Mouse (Mus musculus) C2C12 (cell line): ENCODE data around the gene Nt5c2. TPM values are rescaled to one million over a fixed set of nuclear protein-coding genes. Genes with fewer than 3 reads are reported as not detected.

Source experiments
- H3K27me3 ChIP-seq: one replicate; pipeline ENCODE4 v1.6.1; 2011; ENCODE audit not compliant: control insufficient read depth, insufficient read depth, insufficient read length
- H3K36me3 ChIP-seq: one replicate; pipeline ENCODE4 v1.6.1; 2011; ENCODE audit not compliant: control insufficient read depth, insufficient read depth
- H3K4me3 ChIP-seq: one replicate; pipeline ENCODE4 v1.5.1; 2011; ENCODE audit warnings: mild to moderate bottlenecking, control low read depth; ENCODE audit not compliant: poor library complexity, insufficient read depth, severe bottlenecking
- H3K79me2 ChIP-seq: one replicate; pipeline ENCODE4 v1.6.1; 2011; ENCODE audit not compliant: control insufficient read depth, insufficient read depth
- H3K79me3 ChIP-seq: one replicate; pipeline ENCODE4 v1.6.1; 2011; ENCODE audit warnings: low read depth, control low read depth
- H3ac ChIP-seq: one replicate; pipeline ENCODE3; 2011; ENCODE audit warnings: low read depth; ENCODE audit not compliant: control insufficient read depth, insufficient read length
- CEBPB ChIP-seq: IDR thresholded peaks from one replicate; pipeline ENCODE4 v1.6.1; 2011; ENCODE audit warnings: low read depth, mild to moderate bottlenecking, control low read depth, moderate library complexity
- CTCF ChIP-seq: IDR thresholded peaks from one replicate; pipeline ENCODE4 v1.5.1; 2011; ENCODE audit not compliant: control insufficient read depth, insufficient read depth, insufficient read length
- FOSL1 ChIP-seq: IDR thresholded peaks from one replicate; pipeline ENCODE4 v1.8.0; 2011; ENCODE audit warnings: mild to moderate bottlenecking, low read length; ENCODE audit not compliant: poor library complexity, insufficient read depth, severe bottlenecking
- MAX ChIP-seq: IDR thresholded peaks from one replicate; pipeline ENCODE4 v1.6.1; 2011; ENCODE audit warnings: mild to moderate bottlenecking, control low read depth
- MYOD1 ChIP-seq: IDR thresholded peaks from one replicate; pipeline ENCODE4 v1.6.1; 2011; ENCODE audit warnings: low read depth; ENCODE audit not compliant: control insufficient read depth, insufficient read length
- MYOG ChIP-seq: IDR thresholded peaks from one replicate; pipeline ENCODE4 v1.6.1; 2011; ENCODE audit not compliant: control insufficient read depth, insufficient read length; ENCODE audit errors: extremely low read depth
- USF1 ChIP-seq: IDR thresholded peaks from one replicate; pipeline ENCODE4 v1.6.1; 2011; ENCODE audit warnings: low read depth, mild to moderate bottlenecking, control low read depth, moderate library complexity
- polyA plus RNA-seq: library from polyadenylated mRNA; unstranded; fragments of >200 nt; fragmentation: generic; extraction: Trizol; gene quantifications from one replicate; pipeline ENCODE4 v1.2.1, GENCODE M21; 2012; ENCODE audit warnings: missing spikeins

Gene Nt5c2
- polyA plus RNA-seq, 1 experiment, result 18.2 TPM

- H3K36me3 ChIP-seq, result peaks cover 27% of the 10 kb centered on the region
- no peaks in the 10 kb centered on the region for H3K27me3 ChIP-seq
- peaks cover 14% of the 10 kb centered on the region for H3K79me2 ChIP-seq
- no peak overlapping the region for H3ac ChIP-seq
- TF ChIP-seq MYOD1 (no peak), MAX (no peak), CTCF (no peak), USF1 (no peak), FOSL1 (no peak)
- no peak overlapping the region for H3K4me3 ChIP-seq
- peaks cover 15% of the 10 kb centered on the region for H3K79me3 ChIP-seq
These were observed 34.1 kb upstream of the Nt5c2 start for GRCm38 (mm10) chr19:47049061-47049460.

DNA sequence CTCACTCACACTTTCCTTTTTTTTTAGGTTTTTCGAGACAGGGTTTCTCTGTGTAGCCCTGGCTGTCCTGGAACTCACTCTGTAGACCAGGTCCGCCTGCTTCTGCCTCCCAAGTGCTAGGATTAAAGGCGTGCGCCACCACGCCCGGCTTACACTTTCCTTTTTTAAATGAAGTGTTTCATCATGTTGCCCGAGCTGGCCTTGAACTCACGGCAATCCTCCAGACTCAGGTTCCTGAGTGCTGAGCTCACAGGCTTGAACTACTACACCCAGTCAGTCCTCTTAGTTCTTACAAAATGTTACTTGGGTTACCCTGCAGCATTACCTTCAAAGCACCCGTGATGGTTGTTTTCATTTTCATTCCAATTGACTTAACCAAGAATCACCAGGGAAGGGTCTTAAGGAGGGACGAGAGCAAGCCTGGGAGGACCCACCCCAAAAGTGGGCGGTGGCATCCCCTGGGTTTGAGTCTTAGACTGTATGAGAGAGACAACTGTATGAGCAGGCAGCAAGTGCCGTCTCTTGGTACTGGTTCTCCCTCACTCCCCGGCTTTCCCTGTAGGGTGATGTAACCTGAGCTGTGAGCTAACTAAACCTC, 32.4 kb upstream of the Nt5c2 start:
- Histone ChIP-seq H3ac (no peak overlapping the region), H3K27me3 (no peaks in the 10 kb centered on the region), H3K4me3 (no peak overlapping the region), H3K79me3 (peaks cover 15% of the 10 kb centered on the region), H3K79me2 (peaks cover 14% of the 10 kb centered on the region), H3K36me3 (peaks cover 27% of the 10 kb centered on the region)
- TF ChIP-seq USF1 (no peak), MYOG (no peak), MYOD1 (no peak), CTCF (no peak), MAX (no peak), CEBPB (no peak), FOSL1 (no peak)

DNA sequence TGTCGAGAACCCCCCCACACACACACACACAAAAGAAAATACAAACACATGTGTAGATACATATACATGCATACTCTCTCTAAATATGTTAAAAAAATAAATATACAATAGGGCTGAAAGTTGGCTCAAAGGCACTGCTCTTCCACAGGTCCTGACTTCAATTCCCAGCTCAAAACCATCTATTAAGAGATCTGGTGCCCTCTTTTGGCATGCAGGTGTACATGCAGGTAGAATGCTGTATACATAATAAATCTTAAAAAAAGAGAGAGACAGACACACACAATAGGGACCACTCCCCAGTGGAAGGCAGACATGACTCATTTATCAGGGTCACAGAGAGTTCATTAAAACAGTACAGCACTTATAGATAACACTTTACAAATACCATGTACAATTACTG, 31.4 kb upstream of the Nt5c2 start:
- Histone ChIP-seq H3K79me3 (peaks cover 15% of the 10 kb centered on the region), H3K79me2 (peaks cover 14% of the 10 kb centered on the region), H3K4me3 (no peak overlapping the region), H3K27me3 (no peaks in the 10 kb centered on the region), H3ac (no peak overlapping the region), H3K36me3 (peaks cover 31% of the 10 kb centered on the region)
- TF ChIP-seq MYOG, result no peak
- TF ChIP-seq CEBPB, result no peak
- no peak for TF ChIP-seq FOSL1
- no peak for TF ChIP-seq CTCF
- no peak for TF ChIP-seq USF1
- no peak for TF ChIP-seq MYOD1
- TF ChIP-seq MAX, result no peak

- no peaks in the 10 kb centered on the region for H3K79me2 ChIP-seq
- peaks cover 52% of the 10 kb centered on the region for H3K36me3 ChIP-seq
- H3ac ChIP-seq, result no peak overlapping the region
- H3K27me3 ChIP-seq, result no peaks in the 10 kb centered on the region
- peaks cover 2% of the 10 kb centered on the region for H3K79me3 ChIP-seq
- no peak overlapping the region for H3K4me3 ChIP-seq
- TF ChIP-seq MYOG, result no peak
- TF ChIP-seq MAX, result no peak
- TF ChIP-seq USF1, result no peak
- no peak for TF ChIP-seq MYOD1
- TF ChIP-seq CTCF, result no peak
- no peak for TF ChIP-seq FOSL1
- TF ChIP-seq CEBPB, result no peak
These were observed 28.7 kb upstream of the Nt5c2 start for GRCm38 (mm10) chr19:47043608-47044007.

DNA sequence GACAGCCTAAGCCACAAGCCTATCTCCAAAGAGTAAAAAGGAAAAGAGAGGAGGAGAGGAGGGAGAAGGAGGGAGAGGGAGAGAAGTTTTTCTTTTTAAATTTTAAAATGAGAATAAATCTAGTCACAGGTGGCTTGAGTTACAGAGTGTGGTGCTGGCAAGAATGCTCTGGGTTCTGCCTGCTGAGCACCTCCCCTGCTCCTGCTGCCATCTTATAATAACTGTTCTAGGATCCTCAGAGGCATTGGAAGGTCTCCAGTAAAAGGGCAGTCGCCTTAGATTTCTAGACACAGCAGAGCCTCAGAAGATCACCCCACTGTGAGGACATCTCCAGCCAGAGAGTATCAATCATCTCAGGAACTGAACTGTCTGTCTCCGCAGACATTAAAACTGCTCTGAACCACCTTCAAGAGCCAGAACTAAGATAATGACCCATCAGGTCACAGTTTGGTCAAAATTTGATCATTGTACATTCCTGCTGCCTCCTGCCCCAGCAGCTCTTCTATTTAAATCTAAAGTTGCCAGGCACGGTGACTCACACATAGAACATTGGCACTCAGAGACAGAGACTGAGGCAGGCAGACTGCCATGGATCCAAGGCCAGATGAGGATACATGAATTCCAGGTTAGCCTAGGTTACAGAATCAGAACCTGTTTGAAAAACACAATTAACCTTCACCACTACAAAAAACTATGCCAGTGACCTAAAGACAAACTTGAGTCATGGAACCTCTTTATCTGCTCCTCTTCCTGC, 25.9 kb upstream of the Nt5c2 start:
- Histone ChIP-seq H3ac (no peak overlapping the region), H3K36me3 (peaks cover 49% of the 10 kb centered on the region), H3K27me3 (no peaks in the 10 kb centered on the region), H3K79me3 (no peaks in the 10 kb centered on the region), H3K4me3 (no peak overlapping the region), H3K79me2 (no peaks in the 10 kb centered on the region)
- no peak for TF ChIP-seq MYOG
- TF ChIP-seq FOSL1, result no peak
- no peak for TF ChIP-seq MYOD1
- no peak for TF ChIP-seq MAX
- no peak for TF ChIP-seq CTCF
- no peak for TF ChIP-seq CEBPB
- TF ChIP-seq USF1, result no peak

GRCm38 (mm10) chr19:47036596-47036995, 21.6 kb upstream of the Nt5c2 start:
- Histone ChIP-seq H3K79me3 (no peaks in the 10 kb centered on the region), H3K79me2 (no peaks in the 10 kb centered on the region), H3K36me3 (peaks cover 62% of the 10 kb centered on the region), H3K4me3 (no peak overlapping the region), H3K27me3 (no peaks in the 10 kb centered on the region), H3ac (no peak overlapping the region)
- TF ChIP-seq CTCF (no peak), FOSL1 (no peak), MYOD1 (no peak), MYOG (no peak), MAX (no peak), USF1 (no peak), CEBPB (no peak)
